Mouse (Mus musculus) testis, adult 2 months (tissue): Measurements from ENCODE around the gene Nlrp1a.

Experiments used
- CTCF ChIP-seq: fragments of 200-500 bp; IDR thresholded peaks from 2 replicates; pipeline ENCODE4 v1.5.1; 2012; ENCODE audit warnings: low read depth, mild to moderate bottlenecking, inconsistent platforms, low read length, moderate library complexity; ENCODE audit not compliant: control insufficient read depth, insufficient read depth, insufficient replicate concordance
- POLR2A ChIP-seq: fragments of 200-500 bp; IDR thresholded peaks from 2 replicates; pipeline ENCODE4 v1.6.1; 2012; ENCODE audit warnings: low read depth, mild to moderate bottlenecking, inconsistent platforms, low read length, moderate library complexity; ENCODE audit not compliant: control insufficient read depth

DNA sequence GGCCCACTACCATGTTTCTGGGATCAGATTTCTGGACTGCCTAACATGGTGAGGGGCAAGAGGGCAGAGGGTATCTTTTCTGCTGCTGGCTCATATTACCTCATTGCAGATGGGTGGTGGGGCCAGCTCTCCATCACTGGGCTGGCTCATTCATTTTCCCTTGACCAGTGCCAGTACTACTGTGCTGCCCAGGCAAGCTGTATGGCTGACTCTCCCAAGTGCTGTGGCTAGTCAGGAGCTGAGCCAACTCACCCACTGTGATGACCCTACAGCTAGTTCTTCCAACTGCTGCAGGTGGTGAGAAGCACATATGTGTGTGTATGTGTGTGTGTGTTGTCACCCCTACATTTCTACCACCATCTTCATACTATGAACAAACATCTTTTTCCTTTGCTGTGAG is 40.6 kb downstream of the Nlrp1a start:
- TF ChIP-seq CTCF (no peak), POLR2A (no peak)
